ENCODE assay signal across 22 mouse cellular contexts in genomic region chr11:72325701-72326100, GRCm38 (mm10). TPM values are rescaled to one million over a fixed set of nuclear protein-coding genes. Genes with fewer than 3 reads are reported as not detected.
"Had no signal": no experiment of that assay in that cellular context is flagged by ENCODE, and none has a peak within 500 bp of the region (broad histone marks: within the 10 kb centered on the region; RNA-seq: fewer than 3 reads in every experiment).

No protein-coding gene starts in this region.

- ATAC-seq: liver, postnatal 0 days; midbrain, embryonic 16.5 days had no signal

- DNase-seq: kidney, postnatal 10 days; kidney, postnatal 4 days; liver; liver, embryonic 13.5 days; liver, postnatal 0 days; lung, postnatal 14 days; retina, postnatal 1 day; right cerebral cortex, postnatal 4 days; spleen, adult 18-20 months; thymus, postnatal 36 days had no signal

RNA-seq across cellular contexts. Expression of gene Fbxo39, which starts 11.5 kb away (rescaled TPM):
- total RNA-seq: layer of hippocampus, adult 2 months; layer of hippocampus, postnatal 10 days; left cerebral cortex, postnatal 36 days; megakaryocyte-erythroid progenitor cell, adult 5-6 weeks had no signal
- polyA plus RNA-seq: limb, embryonic 12.5 days; liver, embryonic 13.5 days; liver, postnatal 0 days; lung, embryonic 15.5 days; macrophage; midbrain, embryonic 12.5 days; midbrain, embryonic 16.5 days; neural tube, embryonic 13.5 days; stomach, embryonic 15.5 days had no signal

RNA-seq across cellular contexts. Expression of gene Tekt1, which starts 36.5 kb away (rescaled TPM):
- total RNA-seq: megakaryocyte-erythroid progenitor cell, adult 5-6 weeks had no signal
- polyA plus RNA-seq: liver, embryonic 13.5 days; liver, postnatal 0 days; macrophage had no signal

RNA-seq across cellular contexts. Expression of gene Slc13a5, which starts 58.7 kb away (rescaled TPM):
- total RNA-seq: megakaryocyte-erythroid progenitor cell, adult 5-6 weeks had no signal
- polyA plus RNA-seq: limb, embryonic 12.5 days; liver, embryonic 13.5 days; liver, postnatal 0 days; macrophage; thymus, postnatal 0 days had no signal
